Comparison of ENCODE assay signal across 10 mouse cellular contexts in the genomic region with DNA sequence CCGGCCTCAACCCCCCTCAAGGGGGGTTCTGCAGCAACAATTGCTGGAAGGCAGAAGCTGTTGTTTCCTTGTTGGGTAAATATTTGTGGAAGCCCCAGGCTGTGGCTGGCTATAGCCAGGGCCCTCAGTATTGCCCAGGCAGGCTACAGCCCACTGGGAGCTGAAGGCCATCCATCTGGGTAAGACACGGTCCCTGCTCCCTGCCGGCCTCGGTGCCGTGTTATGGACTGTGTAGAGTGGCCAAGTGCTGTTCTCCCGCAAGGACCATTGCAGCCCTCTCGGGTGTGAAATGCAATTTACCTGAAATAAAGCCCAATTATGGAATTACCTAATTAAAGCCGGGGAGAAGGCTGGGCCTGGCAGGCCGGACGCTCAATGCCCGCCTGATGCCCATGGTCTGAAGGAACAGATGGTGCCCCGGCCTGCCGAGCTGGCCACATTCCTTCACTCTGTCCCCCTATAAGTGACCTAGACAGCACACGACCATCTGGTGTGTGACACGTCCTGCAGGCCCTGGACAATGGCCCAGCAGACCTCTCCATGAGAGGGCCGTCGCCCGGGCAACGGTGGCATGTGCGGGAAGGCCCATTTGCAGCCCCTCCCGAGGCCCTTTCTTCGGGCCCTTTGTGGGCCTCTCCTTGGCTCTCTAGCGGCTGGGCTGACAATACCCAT. TPM values are rescaled to one million over a fixed set of nuclear protein-coding genes. Genes with fewer than 3 reads are reported as not detected.
DNase-seq lines count a peak whose midpoint lies in the region; TF ChIP-seq lines count a peak whose summit lies in the region.
"Had no signal": no experiment of that assay in that cellular context is flagged by ENCODE, and none has a peak within 500 bp of the region (broad histone marks: within the 10 kb centered on the region; RNA-seq: fewer than 3 reads in every experiment).

No protein-coding gene starts in this region.

- H3K27ac ChIP-seq in gastrocnemius, adult 2 months = peak overlapping the region; percentile 66
- peak overlapping the region; percentile 68 for H3K27ac ChIP-seq in embryonic facial prominence, embryonic 10.5 days (replicated peaks)
- H3K27ac ChIP-seq: embryonic facial prominence, embryonic 13.5 days; liver, embryonic 15.5 days had no signal

- DNase-seq in gastrocnemius, adult 2 months = no peak
- no peak for DNase-seq in gastrocnemius, adult 18-20 months (ENCODE audit: low spot score)
- DNase-seq in MN1 (ENCODE audit: low spot score) = peak; percentile 33
- DNase-seq in embryonic facial prominence, embryonic 10.5 days (ENCODE audit: low spot score) = peak; percentile 67
- DNase-seq in mesoderm, embryonic 11.5 days (ENCODE audit: low read depth, low spot score) = peak; percentile 81
- DNase-seq in spleen, postnatal 10 days (ENCODE audit: low spot score in 2 of 2) = no peak
- no peak for DNase-seq in adrenal gland, adult 2 months
- DNase-seq in testis, postnatal 10 days (ENCODE audit: low spot score) = no peak

- no peaks in the 10 kb centered on the region for H3K36me3 ChIP-seq in embryonic facial prominence, embryonic 10.5 days (replicated peaks)
- H3K36me3 ChIP-seq: embryonic facial prominence, embryonic 13.5 days; liver, embryonic 15.5 days had no signal

- peaks cover 26% of the 10 kb centered on the region for H3K4me1 ChIP-seq in embryonic facial prominence, embryonic 10.5 days
- H3K4me1 ChIP-seq: liver, embryonic 15.5 days had no signal

- no peaks in the 10 kb centered on the region for H3K9me3 ChIP-seq in embryonic facial prominence, embryonic 10.5 days
- H3K9me3 ChIP-seq: embryonic facial prominence, embryonic 13.5 days; liver, embryonic 15.5 days had no signal

- peaks cover 81% of the 10 kb centered on the region for H3K27me3 ChIP-seq in embryonic facial prominence, embryonic 10.5 days (replicated peaks; ENCODE audit: low read depth, poor library complexity, severe bottlenecking)
- H3K27me3 ChIP-seq: embryonic facial prominence, embryonic 13.5 days had no signal

- WGBS in embryonic facial prominence, embryonic 10.5 days = 63% methylated on average over 23 of the region's 23 CpGs

- no peak for TF ChIP-seq CTCF in gastrocnemius, adult 2 months (IDR thresholded peaks at IDR 0.05)

- intact Hi-C loops in gastrocnemius, adult 2 months (cut with DNase I) = no loop called here

- H3K4me3 ChIP-seq in gastrocnemius, adult 2 months = peak overlapping the region; percentile 45
- no peak overlapping the region for H3K4me3 ChIP-seq in embryonic facial prominence, embryonic 10.5 days
- H3K4me3 ChIP-seq: embryonic facial prominence, embryonic 13.5 days; liver, embryonic 15.5 days had no signal

RNA-seq across cellular contexts. Expression of gene Cdkn1c, which starts 32.6 kb away (rescaled TPM):
- 10 to 100 TPM; 23.2 to 23.5 TPM for total RNA-seq in gastrocnemius, adult 2 months (2021)
- 10 to 100 TPM; 18.6 to 21.6 TPM for total RNA-seq in gastrocnemius, adult 18-20 months (2021)
- polyA plus RNA-seq in embryonic facial prominence, embryonic 10.5 days (2016; fragmentation: Nextera tagmentation; extraction: Ambion mirVana) = 355 and 407 TPM in 2 replicates
- total RNA-seq in adrenal gland, adult 2 months (2021) = 100 to 1,000 TPM; 239 to 672 TPM
- 469 and 597 TPM in 2 replicates for polyA plus RNA-seq in adrenal gland, adult 2 months (2012; rRNA removed)

RNA-seq across cellular contexts. Expression of gene Slc22a18, which starts 45.3 kb away (rescaled TPM):
- under 1 TPM; 0.17 to 0.20 TPM for total RNA-seq in gastrocnemius, adult 2 months (2021)
- total RNA-seq in gastrocnemius, adult 18-20 months (2021) = under 1 TPM; 0.17 to 0.32 TPM
- 0.26 and 0.96 TPM in 2 replicates for polyA plus RNA-seq in embryonic facial prominence, embryonic 10.5 days (2016; fragmentation: Nextera tagmentation; extraction: Ambion mirVana)
- total RNA-seq in adrenal gland, adult 2 months (2021) = 1 to 10 TPM; 1.5 to 4.1 TPM
- polyA plus RNA-seq in adrenal gland, adult 2 months (2012; rRNA removed) = 13.3 and 17.5 TPM in 2 replicates

Comparison
In these comparisons a context has a peak if more than half of its experiments do, and no peak if none do; other contexts are left out.
1. DNase-seq: peak in MN1 (single experiment), embryonic facial prominence, embryonic 10.5 days (single experiment) and mesoderm, embryonic 11.5 days (single experiment); none in gastrocnemius, adult 2 months (single experiment), gastrocnemius, adult 18-20 months (single experiment), spleen, postnatal 10 days (0 of 2), adrenal gland, adult 2 months (single experiment) and testis, postnatal 10 days (single experiment).
2. RNA of gene Cdkn1c, which starts 32.6 kb away (total RNA-seq): 239 to 672 TPM in adrenal gland, adult 2 months; 23.2 to 23.5 TPM in gastrocnemius, adult 2 months and 18.6 to 21.6 TPM in gastrocnemius, adult 18-20 months; every median in the first group is over 4 times any median in the second.